ENCODE assay signal across 28 mouse cellular contexts in genomic region chr10:97779335-97779734, GRCm38 (mm10). TPM values are rescaled to one million over a fixed set of nuclear protein-coding genes. Genes with fewer than 3 reads are reported as not detected.
DNase-seq lines count a peak whose midpoint lies in the region; ATAC-seq lines count a peak whose summit lies in the region.
"Had no signal": no experiment of that assay in that cellular context is flagged by ENCODE, and none has a peak within 500 bp of the region (broad histone marks: within the 10 kb centered on the region; RNA-seq: fewer than 3 reads in every experiment).

No protein-coding gene starts in this region.

- ATAC-seq in forebrain, embryonic 15.5 days (replicated peaks): no peak
- ATAC-seq: CD4-positive, CD25-positive, alpha-beta regulatory T cell, adult 4 months; forebrain, embryonic 13.5 days; forebrain, postnatal 0 days had no signal

- no peak overlapping the region for H3K27ac ChIP-seq in forebrain, embryonic 15.5 days (replicated peaks)
- H3K27ac ChIP-seq: embryonic facial prominence, embryonic 12.5 days; embryonic facial prominence, embryonic 15.5 days; forebrain, embryonic 10.5 days; forebrain, embryonic 13.5 days; heart, adult 2 months; heart, embryonic 10.5 days; heart, embryonic 13.5 days; hindbrain, embryonic 15.5 days had no signal

- no peaks in the 10 kb centered on the region for H3K4me1 ChIP-seq in forebrain, embryonic 15.5 days
- H3K4me1 ChIP-seq: embryonic facial prominence, embryonic 12.5 days; embryonic facial prominence, embryonic 15.5 days; forebrain, embryonic 10.5 days; forebrain, embryonic 13.5 days; heart, embryonic 10.5 days; heart, embryonic 13.5 days; hindbrain, embryonic 15.5 days had no signal

- 53% methylated on average over 4 of the region's 4 CpGs for WGBS in forebrain, embryonic 15.5 days

- H3K9me3 ChIP-seq in forebrain, embryonic 15.5 days: no peaks in the 10 kb centered on the region
- H3K9me3 ChIP-seq: embryonic facial prominence, embryonic 12.5 days; embryonic facial prominence, embryonic 15.5 days; forebrain, embryonic 10.5 days; forebrain, embryonic 13.5 days; heart, embryonic 10.5 days; heart, embryonic 13.5 days; hindbrain, embryonic 15.5 days had no signal

- peak; percentile 3 for DNase-seq in R1 (ENCODE audit: low read depth, low spot score)
- peak; percentile 4 for DNase-seq in ZHBTc4 (ENCODE audit: low read depth, low spot score)
- peak; percentile 24 for DNase-seq in lung, postnatal 10 days
- peak; percentile 76 for DNase-seq in lung, postnatal 36 days
- no peak for DNase-seq in left cerebral cortex, adult 11 months (ENCODE audit: low spot score)
- DNase-seq: adrenal gland, postnatal 10 days; adrenal gland, postnatal 36 days; cerebellum, adult 18-20 months; cerebellum, adult 9-10 months; cerebellum, postnatal 25 days; forebrain, postnatal 0 days; gastrocnemius, postnatal 25 days; heart, adult 2 months; heart, postnatal 14 days; heart, postnatal 4 days had no signal

- no peak overlapping the region for H3K9ac ChIP-seq in forebrain, embryonic 15.5 days (replicated peaks)
- H3K9ac ChIP-seq: embryonic facial prominence, embryonic 12.5 days; embryonic facial prominence, embryonic 15.5 days; forebrain, embryonic 13.5 days; forebrain, postnatal 0 days; heart, embryonic 13.5 days; hindbrain, embryonic 15.5 days had no signal

- no peaks in the 10 kb centered on the region for H3K27me3 ChIP-seq in forebrain, embryonic 15.5 days
- H3K27me3 ChIP-seq: embryonic facial prominence, embryonic 12.5 days; embryonic facial prominence, embryonic 15.5 days; forebrain, embryonic 13.5 days; heart, embryonic 13.5 days; hindbrain, embryonic 15.5 days had no signal

- no peak overlapping the region for H3K4me2 ChIP-seq in forebrain, embryonic 15.5 days (replicated peaks)
- H3K4me2 ChIP-seq: embryonic facial prominence, embryonic 12.5 days; embryonic facial prominence, embryonic 15.5 days; forebrain, embryonic 13.5 days; heart, embryonic 13.5 days; hindbrain, embryonic 15.5 days had no signal

- no peak overlapping the region for H3K4me3 ChIP-seq in forebrain, embryonic 15.5 days
- H3K4me3 ChIP-seq: embryonic facial prominence, embryonic 12.5 days; embryonic facial prominence, embryonic 15.5 days; forebrain, embryonic 10.5 days; forebrain, embryonic 13.5 days; heart, adult 2 months; heart, embryonic 10.5 days; heart, embryonic 13.5 days; hindbrain, embryonic 15.5 days had no signal

- no peaks in the 10 kb centered on the region for H3K36me3 ChIP-seq in forebrain, embryonic 15.5 days
- H3K36me3 ChIP-seq: embryonic facial prominence, embryonic 12.5 days; embryonic facial prominence, embryonic 15.5 days; forebrain, embryonic 10.5 days; heart, embryonic 10.5 days; heart, embryonic 13.5 days; hindbrain, embryonic 15.5 days had no signal

RNA-seq across cellular contexts. Expression of gene C030005K15Rik, which starts 52.8 kb away (rescaled TPM):
- polyA plus RNA-seq in forebrain, embryonic 15.5 days (2015; fragmentation: Nextera tagmentation; extraction: Ambion mirVana): not detected in 2 replicates
- polyA plus RNA-seq: C2C12; CD4-positive, CD25-positive, alpha-beta regulatory T cell, adult 4 months; embryonic facial prominence, embryonic 12.5 days; embryonic facial prominence, embryonic 15.5 days; forebrain, embryonic 10.5 days; forebrain, embryonic 13.5 days; forebrain, postnatal 0 days; heart, adult 2 months; heart, embryonic 10.5 days; heart, embryonic 13.5 days; heart, embryonic 16.5 days; hindbrain, embryonic 11.5 days; hindbrain, embryonic 15.5 days; intestine, embryonic 14.5 days had no signal
